Mouse (Mus musculus) forebrain, embryonic 10.5 days (tissue): ENCODE measurements at regions not wholly inside any gene's neighbourhood (a gene's known extent, or its start where the extent isn't known, plus 50 kb on each side); places are given as distances from the start of the nearest gene placed in this dataset.
"Not testable (repeated sequence)": the region's sequence is repeated elsewhere in the genome, so short reads cannot be mapped to it uniquely, and the experiment has no call there.

Experiments used
- DNase-seq: peaks from one replicate; pipeline ENCODE4 v3.0.0-alpha.2; 2017; ENCODE audit warnings: low spot score; ENCODE audit errors: extremely low spot score
- H3K27ac ChIP-seq: fragments of 300-500 bp; sonication (generic); 2 replicates; pipeline ENCODE4 v1.5.1; 2016; ENCODE audit warnings: mild to moderate bottlenecking
- H3K27me3 ChIP-seq: fragments of 300-500 bp; sonication (generic); 2 replicates; pipeline ENCODE4 v1.6.1; 2016; ENCODE audit warnings: mild to moderate bottlenecking; ENCODE audit not compliant: poor library complexity, severe bottlenecking
- H3K36me3 ChIP-seq: fragments of 300-500 bp; sonication (generic); replicated peaks from 2 replicates; pipeline ENCODE4 v1.6.1; 2016; ENCODE audit warnings: mild to moderate bottlenecking, moderate library complexity
- H3K4me1 ChIP-seq: fragments of 300-500 bp; sonication (generic); 2 replicates; pipeline ENCODE4 v1.6.1; 2016
- H3K4me3 ChIP-seq: fragments of 300-500 bp; sonication (generic); 2 replicates; pipeline ENCODE4 v1.5.1; 2016; ENCODE audit warnings: mild to moderate bottlenecking, moderate library complexity
- H3K9me3 ChIP-seq: fragments of 300-500 bp; sonication (generic); 2 replicates; pipeline ENCODE4 v1.6.1; 2016; ENCODE audit warnings: mild to moderate bottlenecking, moderate library complexity
- WGBS: fragments of 180-500 bp; shearing (Covaris S2); methylation state at CpG from one replicate; pipeline ENCODE4 v1.1.7; 2016; 5-methylcytosine and 5-hydroxymethylcytosine counted together

DNA sequence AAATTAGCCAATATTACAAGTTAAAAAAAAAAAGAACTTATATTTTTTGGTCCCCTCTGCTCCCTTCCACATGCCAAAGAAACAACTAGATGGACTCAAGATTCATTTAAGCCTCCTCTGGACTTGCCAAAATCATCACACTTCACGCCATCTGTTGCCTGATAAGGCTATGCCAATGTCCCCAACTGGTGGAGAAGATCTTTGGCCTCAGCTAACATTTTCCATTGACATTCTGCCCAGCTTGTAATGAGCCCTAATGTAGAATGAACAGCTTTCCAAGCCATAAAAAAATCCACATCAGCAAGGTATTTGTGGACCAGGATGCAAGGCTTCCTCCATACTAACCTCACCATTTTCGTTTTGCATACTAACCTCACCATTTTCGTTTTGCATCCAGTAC lies 531.2 kb downstream of the Synb start:
- no peaks in the 10 kb centered on the region for H3K36me3 ChIP-seq
- 83% methylated on average over 3 of the region's 3 CpGs for WGBS
- DNase-seq, result no peak
- H3K4me3 ChIP-seq, result no peak overlapping the region
- no peaks in the 10 kb centered on the region for H3K4me1 ChIP-seq
- no peaks in the 10 kb centered on the region for H3K9me3 ChIP-seq
- no peaks in the 10 kb centered on the region for H3K27me3 ChIP-seq
- H3K27ac ChIP-seq, result no peak overlapping the region

DNA sequence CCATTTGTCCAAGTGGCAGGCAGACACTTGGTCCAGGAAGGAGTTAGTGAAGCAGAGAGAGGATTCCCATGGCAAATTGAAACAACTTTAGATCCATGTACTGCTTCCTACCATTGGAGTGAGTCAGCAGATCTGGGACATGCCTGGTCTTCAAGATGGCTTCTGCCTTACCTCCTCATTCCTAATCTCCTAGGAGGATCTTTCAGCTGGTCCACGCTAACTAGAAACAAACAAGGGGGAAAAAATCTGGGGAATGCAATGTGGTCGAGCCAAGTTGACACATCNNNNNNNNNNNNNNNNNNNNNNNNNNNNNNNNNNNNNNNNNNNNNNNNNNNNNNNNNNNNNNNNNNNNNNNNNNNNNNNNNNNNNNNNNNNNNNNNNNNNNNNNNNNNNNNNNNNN lies 549.4 kb downstream of the Synb start:
- Histone ChIP-seq H3K9me3 (no peaks in the 10 kb centered on the region), H3K4me3 (no peak overlapping the region), H3K36me3 (no peaks in the 10 kb centered on the region), H3K27me3 (no peaks in the 10 kb centered on the region), H3K4me1 (no peaks in the 10 kb centered on the region), H3K27ac (no peak overlapping the region)
- WGBS, result 67% methylated on average over 2 of the region's 2 CpGs
- DNase-seq, result no peak

DNA sequence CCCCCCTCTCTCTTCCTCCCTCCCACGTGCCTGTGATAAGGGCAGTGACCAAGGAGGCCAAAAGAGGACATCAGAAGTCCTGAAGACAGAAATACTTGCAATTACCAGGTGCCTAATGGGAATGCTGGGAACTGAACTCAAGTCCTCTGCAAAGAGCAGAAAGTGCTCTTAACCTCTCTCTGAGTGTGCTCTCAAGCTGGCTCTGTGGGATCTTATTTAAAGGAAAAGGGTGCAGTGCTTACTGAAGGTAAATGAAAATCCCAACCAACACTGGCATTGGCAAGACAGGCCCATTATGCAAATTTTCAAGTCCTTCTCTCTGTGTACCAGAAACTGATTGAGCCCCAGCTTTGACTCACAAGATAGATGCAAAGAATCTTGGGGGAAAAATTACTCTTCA lies 555.6 kb downstream of the Synb start:
- WGBS, result no CpG with 5 or more reads among the region's 1 CpGs
- DNase-seq, result no peak
- H3K27me3 ChIP-seq, result no peaks in the 10 kb centered on the region
- no peak overlapping the region for H3K27ac ChIP-seq
- H3K4me3 ChIP-seq, result no peak overlapping the region
- H3K4me1 ChIP-seq, result no peaks in the 10 kb centered on the region
- H3K9me3 ChIP-seq, result no peaks in the 10 kb centered on the region
- no peaks in the 10 kb centered on the region for H3K36me3 ChIP-seq

DNA sequence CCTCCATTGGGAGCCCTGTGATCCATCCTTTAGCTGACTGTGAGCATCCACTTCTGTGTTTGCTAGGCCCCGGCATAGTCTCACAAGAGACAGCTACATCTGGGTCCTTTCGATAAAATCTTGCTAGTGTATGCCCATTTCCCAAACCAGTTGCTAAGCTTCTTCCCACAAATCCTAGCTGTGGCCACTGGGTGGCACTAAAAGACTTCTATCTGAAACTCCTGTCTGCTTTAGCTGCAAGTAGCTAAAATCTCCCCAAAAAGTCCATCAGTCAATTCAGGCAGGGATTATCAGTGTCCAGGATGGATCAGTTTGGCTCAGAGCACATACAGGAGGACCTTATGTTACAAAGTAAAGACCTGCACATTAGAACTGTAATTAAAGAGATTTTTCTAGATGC lies 558.3 kb downstream of the Synb start:
- WGBS, result 50% methylated on average over 2 of the region's 2 CpGs
- H3K27ac ChIP-seq, H3K27me3 ChIP-seq, H3K4me3 ChIP-seq, H3K36me3 ChIP-seq, H3K4me1 ChIP-seq, H3K9me3 ChIP-seq: not testable (repeated sequence)
- peak; percentile 59 for DNase-seq

DNA sequence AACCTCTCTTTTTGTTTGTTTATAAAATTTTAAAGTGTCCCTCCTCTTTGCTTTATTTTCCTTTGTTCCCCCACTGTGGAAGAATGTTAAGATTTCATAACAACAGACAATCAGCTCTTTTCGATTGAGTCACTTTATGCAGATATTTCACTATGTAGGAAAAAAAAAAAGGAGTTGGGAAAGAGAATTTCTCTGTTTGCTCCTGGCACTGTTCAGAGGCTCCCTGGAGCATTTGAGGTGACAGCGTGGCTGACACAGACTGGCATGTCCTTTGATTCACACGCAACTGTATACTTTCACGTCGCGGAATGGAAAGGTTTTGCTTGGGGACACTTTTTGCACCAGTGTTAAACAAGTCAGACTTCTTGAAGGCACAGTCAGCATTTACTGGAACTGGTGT lies 572.9 kb downstream of the Synb start:
- Histone ChIP-seq H3K27ac (no peak overlapping the region), H3K9me3 (no peaks in the 10 kb centered on the region), H3K4me1 (no peaks in the 10 kb centered on the region), H3K27me3 (no peaks in the 10 kb centered on the region), H3K36me3 (no peaks in the 10 kb centered on the region), H3K4me3 (no peak overlapping the region)
- WGBS, result 84% methylated on average over 6 of the region's 6 CpGs
- DNase-seq, result no peak

DNA sequence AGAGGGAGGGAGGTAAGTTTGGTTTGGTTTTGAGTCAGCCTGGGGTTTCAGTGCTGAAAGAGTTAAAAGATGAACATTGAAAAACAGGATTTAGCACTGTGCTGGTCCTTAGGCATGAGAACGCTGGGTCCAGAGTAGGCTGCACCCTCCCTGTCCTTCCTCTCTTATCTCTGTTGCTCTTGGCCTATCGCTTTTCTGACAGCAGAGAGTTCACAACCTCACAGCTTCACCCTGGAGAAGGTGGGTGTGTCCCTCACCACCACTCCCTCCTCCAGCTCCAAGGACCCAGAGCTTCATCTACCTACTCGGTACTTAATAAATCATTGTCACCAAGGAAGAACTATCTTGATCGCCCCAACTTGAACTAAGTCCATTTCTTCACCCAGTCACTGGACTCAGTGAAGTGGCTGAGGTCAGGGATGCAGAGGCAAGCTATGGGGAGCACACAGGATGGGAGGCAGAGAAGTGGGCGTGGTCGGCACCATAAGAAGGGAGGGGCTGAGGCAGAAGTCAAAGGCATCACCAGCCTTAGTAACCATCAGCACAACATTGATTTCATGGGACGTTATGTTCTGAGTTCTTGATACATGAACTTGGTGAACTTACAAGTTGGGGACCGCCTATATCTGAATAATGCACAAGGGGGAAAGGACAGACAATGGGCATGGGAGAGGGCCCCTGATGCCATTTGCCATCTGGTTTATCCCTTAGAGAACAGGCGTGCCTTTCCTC lies 574.5 kb downstream of the Synb start:
- Histone ChIP-seq H3K4me1 (no peaks in the 10 kb centered on the region), H3K9me3 (no peaks in the 10 kb centered on the region), H3K4me3 (no peak overlapping the region), H3K27ac (no peak overlapping the region), H3K36me3 (no peaks in the 10 kb centered on the region), H3K27me3 (no peaks in the 10 kb centered on the region)
- no peak for DNase-seq
- 90% methylated on average over 9 of the region's 9 CpGs for WGBS

DNA sequence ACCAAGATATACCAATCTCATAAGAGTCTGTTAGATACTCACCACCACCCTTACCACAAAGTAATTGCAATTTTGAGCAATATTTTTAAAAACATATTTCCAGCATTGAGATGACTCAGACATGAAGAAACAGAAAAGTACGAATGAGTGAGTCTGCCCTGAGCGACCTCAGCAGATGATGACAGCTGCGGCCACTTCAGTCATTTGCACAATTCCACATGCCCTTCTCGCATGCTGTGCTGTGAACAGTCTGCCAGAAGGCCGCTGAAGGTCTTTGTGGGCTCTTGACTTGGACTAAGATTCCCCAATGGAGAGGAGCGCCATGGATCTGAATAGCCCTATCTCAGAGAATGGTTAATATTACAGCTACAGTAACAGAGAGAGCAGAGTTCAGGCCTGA lies 575.3 kb downstream of the Synb start:
- Histone ChIP-seq H3K4me1 (no peaks in the 10 kb centered on the region), H3K4me3 (no peak overlapping the region), H3K27ac (no peak overlapping the region), H3K9me3 (no peaks in the 10 kb centered on the region), H3K36me3 (no peaks in the 10 kb centered on the region), H3K27me3 (no peaks in the 10 kb centered on the region)
- DNase-seq, result no peak
- 91% methylated on average over 6 of the region's 6 CpGs for WGBS
